Mouse (Mus musculus): ENCODE results near the gene Hnrnph2. TPM values are rescaled to one million over a fixed set of nuclear protein-coding genes. Genes with fewer than 3 reads are reported as not detected.

The Hnrnph2 gene
- total and polyA plus RNA-seq, 3 experiments = 127 to 295 (median 200) TPM

DNA sequence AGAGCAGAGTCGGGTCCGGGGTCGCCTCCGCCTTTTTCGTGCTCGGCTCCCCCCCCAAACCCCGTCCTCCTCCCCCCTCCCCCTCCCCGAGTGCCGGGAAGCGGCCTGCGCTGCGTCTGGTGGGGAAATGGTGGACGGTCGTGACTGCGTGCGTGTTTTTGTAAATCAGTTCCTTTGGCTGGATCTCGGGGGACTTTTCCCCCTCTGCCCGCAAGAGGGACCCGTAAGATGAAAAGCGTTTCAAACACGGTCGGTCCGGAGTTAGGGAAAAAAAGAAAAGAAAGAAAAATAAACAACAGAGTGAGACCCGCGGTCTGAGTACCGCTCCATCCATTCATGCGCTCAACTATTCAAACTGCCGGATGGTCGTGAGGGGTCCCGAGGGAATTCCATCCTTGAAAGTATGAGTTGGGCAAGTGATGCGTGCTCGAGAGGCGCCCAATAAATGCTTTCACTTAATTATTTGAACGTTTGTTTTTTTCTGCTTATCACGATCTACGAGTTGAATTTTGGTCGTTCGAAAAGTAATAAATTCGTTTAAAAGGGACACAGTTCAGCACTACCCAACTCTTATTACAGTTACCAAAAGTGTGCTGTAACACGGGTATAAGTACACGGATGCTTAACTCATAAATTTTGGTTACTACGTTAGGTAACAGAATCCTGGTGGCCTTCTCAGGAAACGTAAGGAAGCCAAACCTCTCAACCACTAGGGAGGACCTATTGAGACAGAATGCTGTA is 571 bp downstream of the Hnrnph2 start:
- H3K4me3 ChIP-seq (ENCODE audit: control insufficient read depth in 1 of 2, insufficient read depth in 1 of 2, low read depth in 2 of 2, low read length in 2 of 2) = peak overlapping the region; percentile 96 to 99
- DNase-seq (ENCODE audit: low read depth, low spot score) = peak; percentile 79
- peak overlapping the region; percentile 92 for H3K9ac ChIP-seq (ENCODE audit: control insufficient read depth, low read depth, low read length, poor library complexity, severe bottlenecking)
- peaks cover 11 to 13% of the 10 kb centered on the region in 2 experiments for H3K4me1 ChIP-seq (ENCODE audit: control insufficient read depth in 1 of 2, insufficient read depth in 2 of 2, low read length in 2 of 2)
- H3K36me3 ChIP-seq (ENCODE audit: control insufficient read depth in 1 of 2, insufficient read depth in 2 of 2, low read length in 2 of 2) = peaks cover 9 to 27% of the 10 kb centered on the region in 2 experiments
- no peaks in the 10 kb centered on the region for H3K9me3 ChIP-seq (replicated peaks; ENCODE audit: insufficient read depth, low read length)
- no peaks in the 10 kb centered on the region for H3K27me3 ChIP-seq (ENCODE audit: control insufficient read depth in 1 of 2, insufficient read depth in 2 of 2, low read length in 2 of 2)
- peaks cover 34% of the 10 kb centered on the region for H3K79me2 ChIP-seq (ENCODE audit: control insufficient read depth, insufficient read depth, low read length, poor library complexity)
- peak; percentile 84; the same call in 1 of the 2 replicates for TF ChIP-seq MAZ (IDR thresholded peaks at IDR 0.05; ENCODE audit: low read depth, low read length)
- peak; percentile 0 for TF ChIP-seq MXI1 (IDR thresholded peaks at IDR 0.05; ENCODE audit: low read depth, low read length)
- 0 out of 4 replicates have a peak, but pooled peaks of 1 of the 2 experiments have one; percentile 11 for TF ChIP-seq USF2 (IDR thresholded peaks at IDR 0.05; ENCODE audit: borderline replicate concordance in 1 of 2, insufficient read depth in 1 of 2, low read depth in 1 of 2, low read length in 2 of 2)
- no peak for TF ChIP-seq POLR2AphosphoS2 (IDR thresholded peaks at IDR 0.05; ENCODE audit: low read length)
- TF ChIP-seq ZNF384 (IDR thresholded peaks at IDR 0.05; ENCODE audit: low read depth, low read length) = peak; percentile 51; the same call in 1 of the 2 replicates
- no peak for TF ChIP-seq BHLHE40 (IDR thresholded peaks at IDR 0.05; ENCODE audit: borderline replicate concordance, low read depth, low read length)
- TF ChIP-seq POLR2A (IDR thresholded peaks at IDR 0.05; ENCODE audit: control insufficient read depth in 1 of 2, insufficient read depth in 1 of 2, low read depth in 1 of 2, low read length in 2 of 2, poor library complexity in 1 of 2) = no peak
- TF ChIP-seq NRF1 (IDR thresholded peaks at IDR 0.05; ENCODE audit: insufficient read depth, low read depth, low read length, poor library complexity, severe bottlenecking) = no peak; the same call in 1 of the 2 replicates
- TF ChIP-seq ZMIZ1 (IDR thresholded peaks at IDR 0.05; ENCODE audit: low read depth, low read length) = no peak
- H3K27ac ChIP-seq (ENCODE audit: control insufficient read depth, low read depth, low read length) = peak overlapping the region; percentile 76

DNA sequence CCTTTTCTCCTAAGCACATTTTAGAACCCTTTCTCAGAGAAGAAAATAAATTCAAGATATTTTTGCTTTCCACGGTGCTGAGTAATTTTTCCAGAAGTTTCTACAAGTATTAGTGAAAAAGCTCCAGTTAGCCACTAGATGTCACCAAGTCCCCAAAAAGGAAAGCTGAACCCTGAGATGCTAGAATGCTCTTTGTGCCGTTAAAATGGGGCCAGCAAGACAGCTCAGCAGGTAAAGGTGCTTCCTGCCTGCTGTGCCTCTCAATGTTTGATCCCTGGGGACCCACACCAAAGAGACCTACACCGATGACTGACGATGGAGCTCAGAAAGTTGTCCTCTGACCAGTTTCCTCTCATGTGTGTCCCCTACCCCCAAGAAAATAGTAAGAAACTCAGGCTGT is 8.5 kb downstream of the Hnrnph2 start:
- H3K27me3 ChIP-seq (ENCODE audit: control insufficient read depth in 1 of 2, insufficient read depth in 2 of 2, low read length in 2 of 2) = no peaks in the 10 kb centered on the region
- H3K4me3 ChIP-seq (ENCODE audit: control insufficient read depth in 1 of 2, insufficient read depth in 1 of 2, low read depth in 2 of 2, low read length in 2 of 2) = no peak overlapping the region
- no peaks in the 10 kb centered on the region for H3K9me3 ChIP-seq (replicated peaks; ENCODE audit: insufficient read depth, low read length)
- DNase-seq (ENCODE audit: low read depth, low spot score) = peak; percentile 85
- H3K27ac ChIP-seq (ENCODE audit: control insufficient read depth, low read depth, low read length) = no peak overlapping the region
- TF ChIP-seq MYB (IDR thresholded peaks at IDR 0.05; ENCODE audit: low read depth, low read length) (no peak), ZC3H11A (IDR thresholded peaks at IDR 0.05; ENCODE audit: low read depth, low read length) (peak; percentile 49; the same call in 1 of the 2 replicates), USF1 (IDR thresholded peaks at IDR 0.05; ENCODE audit: low read depth, low read length) (no peak), CHD1 (IDR thresholded peaks at IDR 0.05; ENCODE audit: low read depth, low read length) (no peak), RAD21 (IDR thresholded peaks at IDR 0.05; ENCODE audit: low read depth, low read length) (peak; percentile 88), CHD2 (IDR thresholded peaks at IDR 0.05; ENCODE audit: low read length) (no peak), SMC3 (IDR thresholded peaks at IDR 0.05; ENCODE audit: low read depth, low read length) (peak; percentile 76), SIN3A (IDR thresholded peaks at IDR 0.05; ENCODE audit: low read length) (peak; percentile 59; the same call in 1 of the 2 replicates), CTCF (IDR thresholded peaks at IDR 0.05 in 2 of 3, conservative IDR thresholded peaks at IDR 0.05 in 1 of 3; ENCODE audit: control insufficient read depth in 1 of 3, insufficient read depth in 1 of 3, low read depth in 2 of 3, low read length in 3 of 3, poor library complexity in 1 of 3, severe bottlenecking in 1 of 3) (peak; percentile 31 to 85 (median 74); a peak in 5 of 6 replicates), BHLHE40 (IDR thresholded peaks at IDR 0.05; ENCODE audit: borderline replicate concordance, low read depth, low read length) (no peak)
- H3K79me2 ChIP-seq (ENCODE audit: control insufficient read depth, insufficient read depth, low read length, poor library complexity) = peaks cover 2% of the 10 kb centered on the region
- H3K4me1 ChIP-seq (ENCODE audit: control insufficient read depth in 1 of 2, insufficient read depth in 2 of 2, low read length in 2 of 2) = peaks cover 5 to 15% of the 10 kb centered on the region in 2 experiments
- no peak overlapping the region for H3K9ac ChIP-seq (ENCODE audit: control insufficient read depth, low read depth, low read length, poor library complexity, severe bottlenecking)
- peaks cover 1 to 15% of the 10 kb centered on the region in 2 experiments; a peak in 3 of 4 replicates for H3K36me3 ChIP-seq (ENCODE audit: control insufficient read depth in 1 of 2, insufficient read depth in 2 of 2, low read length in 2 of 2)
